Mouse (Mus musculus): ENCODE measurements around the gene Gpatch2. TPM values are rescaled to one million over a fixed set of nuclear protein-coding genes. Genes with fewer than 3 reads are reported as not detected.

Gene Gpatch2
- 10 to 100 TPM; 28.5 to 28.8 TPM for polyA plus RNA-seq (2017; shearing (Covaris generic))

GRCm38 (mm10) chr1:187215181-187216116 lies at the start of gene Gpatch2, which contains the start of gene Spata17:
Gpatch2 (plus strand) TSS chr1:187215508.
Spata17 (minus strand) TSS chr1:187215465.

Other genes starting within 250 kb of the Gpatch2 start
- not detected for gene D1Pas1, start 248.1 kb upstream of the Gpatch2 start, polyA plus RNA-seq (2017; shearing (Covaris generic))
- gene Spata17, start within 50 bp of the Gpatch2 start, polyA plus RNA-seq (2017; shearing (Covaris generic)): 1 to 10 TPM in 1 of 2 experiments, under 1 TPM in 1; 0.39 to 1.0 TPM